Mouse (Mus musculus) olfactory bulb, adult 2 months (tissue): ENCODE data around the gene Tsc2.

Experiments
- CTCF ChIP-seq: fragments of 200-500 bp; IDR thresholded peaks from 2 replicates; pipeline ENCODE4 v1.5.1; 2012; ENCODE audit warnings: low read depth, mild to moderate bottlenecking, low read length, moderate library complexity; ENCODE audit not compliant: insufficient read depth
- POLR2A ChIP-seq: fragments of 200-500 bp; IDR thresholded peaks from 2 replicates; pipeline ENCODE4 v1.6.1; 2012; ENCODE audit warnings: mild to moderate bottlenecking, low read depth, low read length, moderate library complexity; ENCODE audit not compliant: insufficient read depth

GRCm38 (mm10) chr17:24674277-24674676 lies 41.8 kb upstream of the Tsc2 start:
- no peak for TF ChIP-seq POLR2A
- no peak for TF ChIP-seq CTCF
